Mouse (Mus musculus): ENCODE measurements at regions not wholly inside any gene's neighbourhood (a gene's known extent, or its start where the extent isn't known, plus 50 kb on each side); places are given as distances from the start of the nearest gene placed in this dataset.

DNA sequence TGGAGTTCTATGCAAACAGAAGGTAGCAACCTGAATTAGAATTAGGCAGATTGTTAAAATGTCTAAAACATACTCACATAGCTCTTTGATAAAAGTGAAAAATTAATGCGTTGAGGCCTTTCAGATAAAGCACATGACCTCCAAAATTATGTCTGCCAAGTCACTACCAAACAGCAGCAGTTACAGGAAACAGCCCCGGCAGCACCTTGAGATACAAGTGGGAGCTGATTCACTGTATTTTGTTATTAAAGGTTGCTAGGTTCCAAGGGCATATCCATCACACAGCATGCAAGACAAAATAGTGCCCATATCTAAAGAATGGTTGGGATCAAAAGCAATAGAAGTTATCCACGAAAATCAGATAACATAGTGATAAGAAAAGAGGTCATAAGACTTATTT lies 248.3 kb downstream of the Pros1 start:
- H3K4me2 ChIP-seq (ENCODE audit: low read depth, low read length) = no peak overlapping the region
- H3K4me1 ChIP-seq (ENCODE audit: insufficient read depth, low read length) = no peaks in the 10 kb centered on the region
- TF ChIP-seq CTCF (IDR thresholded peaks at IDR 0.05; ENCODE audit: low read depth) = no peak
- DNase-seq (ENCODE audit: low spot score) = no peak
- no peak for ATAC-seq
- no peak overlapping the region for H3K27ac ChIP-seq
- no peaks in the 10 kb centered on the region for H3K27me3 ChIP-seq (ENCODE audit: insufficient read depth, low read length)
- H3K36me3 ChIP-seq (ENCODE audit: insufficient read depth, low read length) = no peaks in the 10 kb centered on the region
- no peak overlapping the region for H3K4me3 ChIP-seq (ENCODE audit: low read length)
- no peaks in the 10 kb centered on the region for H3K9me3 ChIP-seq (ENCODE audit: low read length)
- no peak overlapping the region for H3K9ac ChIP-seq (replicated peaks; ENCODE audit: low read length)
- WGBS = 83% methylated on average over 3 of the region's 3 CpGs

DNA sequence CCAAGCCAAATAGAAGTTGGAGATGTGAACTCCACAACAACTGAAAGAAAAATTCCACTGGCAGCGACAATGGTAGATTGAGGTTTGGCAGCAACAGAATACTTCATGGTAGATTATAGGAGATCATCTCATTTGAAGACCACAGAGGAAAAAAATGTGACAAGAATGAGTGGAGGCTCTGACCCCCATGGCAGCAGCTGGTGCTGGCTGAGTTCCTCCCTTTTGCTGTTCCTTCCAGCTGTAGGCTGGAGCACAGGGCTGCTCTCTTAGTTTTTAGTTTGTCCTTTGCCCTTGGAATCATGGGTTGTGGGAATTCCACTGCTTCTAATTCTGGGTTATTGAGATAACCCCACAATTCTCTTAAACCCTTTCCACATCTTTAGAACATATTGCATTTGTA lies 248.8 kb downstream of the Pros1 start:
- TF ChIP-seq CTCF (IDR thresholded peaks at IDR 0.05; ENCODE audit: low read depth) = no peak
- Histone ChIP-seq H3K27ac (no peak overlapping the region), H3K4me3 (ENCODE audit: low read length) (no peak overlapping the region), H3K27me3 (ENCODE audit: insufficient read depth, low read length) (no peaks in the 10 kb centered on the region), H3K4me2 (ENCODE audit: low read depth, low read length) (no peak overlapping the region), H3K4me1 (ENCODE audit: insufficient read depth, low read length) (no peaks in the 10 kb centered on the region), H3K9ac (replicated peaks; ENCODE audit: low read length) (no peak overlapping the region), H3K9me3 (ENCODE audit: low read length) (no peaks in the 10 kb centered on the region), H3K36me3 (ENCODE audit: insufficient read depth, low read length) (no peaks in the 10 kb centered on the region)
- ATAC-seq = no peak
- DNase-seq (ENCODE audit: low spot score) = peak; percentile 20
- WGBS = 50% methylated on average over 1 of the region's 1 CpGs

DNA sequence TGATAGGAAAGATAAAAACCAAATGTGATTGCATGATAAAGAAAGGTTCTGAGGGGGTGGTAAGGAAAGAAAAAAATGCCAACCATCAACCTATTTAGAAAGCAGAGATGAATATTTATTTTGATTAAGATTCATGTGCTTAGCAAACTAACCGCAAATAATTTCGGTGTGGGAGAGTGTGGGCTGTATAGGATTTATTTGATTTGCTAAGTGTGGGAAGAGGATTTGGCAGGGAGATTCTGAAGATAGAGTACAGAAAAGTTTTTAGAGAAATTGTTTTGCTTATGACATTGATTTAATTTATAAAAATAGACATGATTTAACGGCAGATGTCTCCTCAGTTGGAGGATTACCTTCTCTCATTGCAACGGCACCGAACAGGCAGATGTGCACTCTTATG lies 250.3 kb downstream of the Pros1 start:
- TF ChIP-seq CTCF (IDR thresholded peaks at IDR 0.05; ENCODE audit: low read depth) = no peak
- DNase-seq (ENCODE audit: low spot score) (no peak), ATAC-seq (no peak)
- Histone ChIP-seq H3K9me3 (ENCODE audit: low read length) (no peaks in the 10 kb centered on the region), H3K4me2 (ENCODE audit: low read depth, low read length) (no peak overlapping the region), H3K4me3 (ENCODE audit: low read length) (no peak overlapping the region), H3K36me3 (ENCODE audit: insufficient read depth, low read length) (no peaks in the 10 kb centered on the region), H3K4me1 (ENCODE audit: insufficient read depth, low read length) (no peaks in the 10 kb centered on the region), H3K27ac (no peak overlapping the region), H3K27me3 (ENCODE audit: insufficient read depth, low read length) (no peaks in the 10 kb centered on the region), H3K9ac (replicated peaks; ENCODE audit: low read length) (no peak overlapping the region)
- WGBS = 87% methylated on average over 5 of the region's 5 CpGs

DNA sequence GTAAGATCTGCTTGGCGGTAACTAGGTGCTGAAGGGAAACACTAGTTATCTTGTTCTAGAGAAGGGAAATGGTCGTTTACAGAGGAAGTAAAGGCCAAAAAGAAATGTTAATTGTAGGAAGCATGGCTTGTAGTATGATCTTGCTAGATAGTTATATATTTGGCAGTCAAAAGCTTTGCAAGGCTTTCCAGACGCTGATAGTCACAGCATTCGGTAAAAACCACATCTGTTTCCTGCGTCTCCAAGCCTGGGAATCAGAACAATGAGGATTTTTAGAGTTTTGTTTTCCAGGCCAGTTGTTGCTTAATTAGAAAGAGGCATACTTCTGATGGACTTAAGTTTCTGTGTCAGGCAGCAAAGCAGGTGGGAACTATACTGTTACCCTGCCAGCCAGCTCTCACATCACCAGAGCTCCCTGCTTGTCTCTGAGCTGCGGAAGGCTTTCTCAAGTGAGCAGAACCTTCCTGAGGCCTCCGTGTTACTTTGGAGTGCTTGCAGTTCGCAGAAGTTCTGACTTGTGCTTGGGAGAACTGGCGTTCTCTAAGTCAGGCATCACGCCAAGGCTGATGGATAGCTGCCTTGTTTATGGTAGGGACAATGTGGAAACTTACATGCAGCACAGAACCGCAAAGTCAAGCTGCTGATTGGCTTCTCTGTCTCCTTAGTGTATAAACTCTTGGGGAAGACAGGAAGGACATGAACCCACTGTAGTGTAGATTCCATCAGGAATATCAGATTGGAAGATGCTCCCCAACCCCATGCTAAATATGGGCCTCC lies 251.0 kb downstream of the Pros1 start:
- WGBS = 77% methylated on average over 11 of the region's 11 CpGs
- no peaks in the 10 kb centered on the region for H3K36me3 ChIP-seq (ENCODE audit: insufficient read depth, low read length)
- TF ChIP-seq CTCF (IDR thresholded peaks at IDR 0.05; ENCODE audit: low read depth) = no peak
- H3K9me3 ChIP-seq (ENCODE audit: low read length) = no peaks in the 10 kb centered on the region
- H3K4me1 ChIP-seq (ENCODE audit: insufficient read depth, low read length) = no peaks in the 10 kb centered on the region
- no peak overlapping the region for H3K4me2 ChIP-seq (ENCODE audit: low read depth, low read length)
- ATAC-seq (no peak), DNase-seq (ENCODE audit: low spot score) (no peak)
- no peaks in the 10 kb centered on the region for H3K27me3 ChIP-seq (ENCODE audit: insufficient read depth, low read length)
- H3K4me3 ChIP-seq (ENCODE audit: low read length) = no peak overlapping the region
- H3K27ac ChIP-seq = no peak overlapping the region
- no peak overlapping the region for H3K9ac ChIP-seq (replicated peaks; ENCODE audit: low read length)

DNA sequence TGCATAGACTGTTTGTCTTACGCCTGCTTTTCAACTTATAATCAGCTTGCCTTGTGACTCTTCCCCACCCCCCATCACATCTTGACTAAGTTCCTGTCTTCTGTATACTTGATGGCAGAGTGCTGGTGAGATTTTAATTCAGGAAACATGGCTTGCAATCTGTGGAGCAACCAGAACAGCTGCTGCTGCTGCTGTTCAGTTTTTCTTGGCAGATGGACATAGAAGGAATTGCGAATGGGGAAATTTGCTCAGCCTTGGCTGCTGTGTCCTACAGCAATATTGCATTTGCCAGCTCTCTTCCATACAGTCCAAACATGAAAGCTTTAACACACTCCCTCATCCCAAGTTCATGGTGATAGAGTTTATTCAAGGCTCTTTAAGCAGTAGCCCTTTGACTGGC lies 262.3 kb downstream of the Pros1 start:
- 66% methylated on average over 2 of the region's 2 CpGs for WGBS
- H3K27me3 ChIP-seq (ENCODE audit: insufficient read depth, low read length) = no peaks in the 10 kb centered on the region
- H3K4me3 ChIP-seq (ENCODE audit: low read length) = no peak overlapping the region
- no peaks in the 10 kb centered on the region for H3K36me3 ChIP-seq (ENCODE audit: insufficient read depth, low read length)
- peak; percentile 24 for DNase-seq (ENCODE audit: low spot score)
- no peak for TF ChIP-seq CTCF (IDR thresholded peaks at IDR 0.05; ENCODE audit: low read depth)
- H3K4me2 ChIP-seq (ENCODE audit: low read depth, low read length) = no peak overlapping the region
- no peak overlapping the region for H3K9ac ChIP-seq (replicated peaks; ENCODE audit: low read length)
- no peak for ATAC-seq
- H3K9me3 ChIP-seq (ENCODE audit: low read length) = no peaks in the 10 kb centered on the region
- H3K27ac ChIP-seq = no peak overlapping the region
- no peaks in the 10 kb centered on the region for H3K4me1 ChIP-seq (ENCODE audit: insufficient read depth, low read length)

DNA sequence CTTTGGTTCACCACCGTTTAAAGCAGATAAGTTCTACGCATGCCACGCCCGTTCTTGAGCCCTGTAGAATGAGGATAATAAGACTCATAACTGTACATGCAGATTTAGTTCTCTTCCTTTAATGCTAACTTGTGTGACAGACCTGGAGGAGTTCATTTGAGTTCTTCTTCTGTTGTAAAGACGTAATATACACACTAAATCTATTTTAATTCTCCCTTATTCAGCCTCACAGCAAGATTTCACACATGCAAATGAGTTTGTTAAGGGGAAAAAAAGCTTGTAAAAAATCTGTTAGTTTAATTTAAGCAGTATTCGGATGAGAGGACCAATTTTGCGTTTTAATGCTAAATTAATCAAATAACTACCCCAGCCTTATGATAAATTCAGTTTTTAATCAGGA lies 264.6 kb downstream of the Pros1 start:
- Histone ChIP-seq H3K27me3 (ENCODE audit: insufficient read depth, low read length) (no peaks in the 10 kb centered on the region), H3K4me3 (ENCODE audit: low read length) (no peak overlapping the region), H3K4me1 (ENCODE audit: insufficient read depth, low read length) (no peaks in the 10 kb centered on the region), H3K9me3 (ENCODE audit: low read length) (no peaks in the 10 kb centered on the region), H3K27ac (no peak overlapping the region), H3K9ac (replicated peaks; ENCODE audit: low read length) (no peak overlapping the region), H3K36me3 (ENCODE audit: insufficient read depth, low read length) (no peaks in the 10 kb centered on the region), H3K4me2 (ENCODE audit: low read depth, low read length) (no peak overlapping the region)
- 73% methylated on average over 7 of the region's 7 CpGs for WGBS
- ATAC-seq (no peak), DNase-seq (ENCODE audit: low spot score) (no peak)
- no peak for TF ChIP-seq CTCF (IDR thresholded peaks at IDR 0.05; ENCODE audit: low read depth)

DNA sequence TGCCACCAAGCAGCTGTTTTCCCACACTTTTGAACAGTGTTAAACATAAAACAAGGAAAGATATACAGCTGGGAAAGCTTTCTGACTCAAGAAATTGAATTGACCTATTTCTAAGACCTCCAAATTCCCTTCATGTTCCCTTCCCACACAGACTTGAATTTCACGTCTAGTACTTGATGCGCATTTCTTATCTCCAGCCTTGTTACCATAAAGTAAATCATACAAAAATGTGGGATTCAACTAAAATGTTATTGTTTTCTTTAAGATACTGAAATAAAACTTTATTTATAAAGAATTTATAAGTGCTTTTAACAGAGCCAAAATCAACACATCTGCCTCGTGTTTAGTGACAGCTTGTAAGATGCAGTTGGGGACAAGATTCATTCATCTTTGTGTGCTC lies 289.7 kb downstream of the Pros1 start:
- no peaks in the 10 kb centered on the region for H3K36me3 ChIP-seq (ENCODE audit: insufficient read depth, low read length)
- H3K4me3 ChIP-seq (ENCODE audit: low read length) = no peak overlapping the region
- TF ChIP-seq CTCF (IDR thresholded peaks at IDR 0.05; ENCODE audit: low read depth) = no peak
- no peak overlapping the region for H3K27ac ChIP-seq
- no peak overlapping the region for H3K4me2 ChIP-seq (ENCODE audit: low read depth, low read length)
- no peaks in the 10 kb centered on the region for H3K9me3 ChIP-seq (ENCODE audit: low read length)
- no peak overlapping the region for H3K9ac ChIP-seq (replicated peaks; ENCODE audit: low read length)
- DNase-seq (ENCODE audit: low spot score) (no peak), ATAC-seq (no peak)
- H3K4me1 ChIP-seq (ENCODE audit: insufficient read depth, low read length) = no peaks in the 10 kb centered on the region
- no peaks in the 10 kb centered on the region for H3K27me3 ChIP-seq (ENCODE audit: insufficient read depth, low read length)
- WGBS = 81% methylated on average over 3 of the region's 3 CpGs
